Mouse (Mus musculus) large intestine, adult 2 months (tissue): Measurements from ENCODE around the gene Nckap5. TPM values are rescaled to one million over a fixed set of nuclear protein-coding genes. Genes with fewer than 3 reads are reported as not detected.

ENCODE experiments used
- DNase-seq: peaks from one replicate; pipeline ENCODE4 v3.0.0-alpha.2; 2012; ENCODE audit warnings: low read depth, low spot score
- WGBS: fragments of 180-500 bp; shearing (Covaris S2); methylation state at CpG from one replicate; pipeline ENCODE4 v1.1.7; 2018; 5-methylcytosine and 5-hydroxymethylcytosine counted together
- polyA plus RNA-seq: library from polyadenylated mRNA; depleted of rRNA; stranded (reverse); fragments of >200 nt; gene quantifications from 2 replicates; pipeline ENCODE4 v1.2.3, GENCODE M21; 2012

The Nckap5 gene
- polyA plus RNA-seq, 1 experiment = 4.3 TPM

DNA sequence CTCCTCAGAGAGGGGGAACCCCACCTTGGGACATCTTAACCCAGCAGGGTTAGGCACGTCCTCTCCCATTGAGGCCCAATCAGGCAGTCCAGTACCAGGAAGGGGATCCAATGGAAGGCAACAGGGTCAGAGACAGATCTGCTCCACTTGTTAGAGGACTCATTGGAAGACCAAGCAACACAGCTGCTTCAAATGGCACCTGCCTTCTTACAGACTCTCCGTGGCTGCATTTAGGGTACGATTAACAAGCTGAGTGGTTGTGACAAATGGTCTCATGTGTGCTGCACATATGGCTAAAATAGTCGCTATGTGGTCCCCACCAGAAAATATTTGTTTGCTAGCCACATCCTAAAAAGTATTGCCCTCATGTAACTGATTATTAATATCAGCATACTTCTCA is 325.9 kb downstream of the Nckap5 start:
- WGBS = 84% methylated on average over 4 of the region's 4 CpGs
- no peak for DNase-seq

DNA sequence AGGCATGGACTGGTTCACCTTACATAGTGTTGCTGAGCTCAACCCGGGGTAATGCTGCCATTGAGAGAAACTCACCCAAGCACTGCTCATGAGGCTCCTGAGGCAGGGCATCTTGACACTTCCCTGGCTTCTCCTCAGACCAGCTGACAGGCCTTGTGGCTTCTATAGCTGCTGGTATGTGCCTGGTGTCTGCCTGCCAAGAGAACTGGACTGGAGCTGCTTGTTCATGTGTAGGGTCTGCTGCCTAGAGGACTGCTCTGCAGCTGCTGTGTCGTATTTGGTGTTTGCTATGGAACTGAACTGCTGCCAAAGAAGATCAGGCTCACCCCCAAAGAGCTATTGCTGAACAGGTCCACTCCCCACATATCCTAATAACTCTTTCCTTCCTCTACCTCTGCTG is 327.9 kb downstream of the Nckap5 start:
- DNase-seq = no peak
- WGBS = 63% methylated on average over 2 of the region's 2 CpGs

DNA sequence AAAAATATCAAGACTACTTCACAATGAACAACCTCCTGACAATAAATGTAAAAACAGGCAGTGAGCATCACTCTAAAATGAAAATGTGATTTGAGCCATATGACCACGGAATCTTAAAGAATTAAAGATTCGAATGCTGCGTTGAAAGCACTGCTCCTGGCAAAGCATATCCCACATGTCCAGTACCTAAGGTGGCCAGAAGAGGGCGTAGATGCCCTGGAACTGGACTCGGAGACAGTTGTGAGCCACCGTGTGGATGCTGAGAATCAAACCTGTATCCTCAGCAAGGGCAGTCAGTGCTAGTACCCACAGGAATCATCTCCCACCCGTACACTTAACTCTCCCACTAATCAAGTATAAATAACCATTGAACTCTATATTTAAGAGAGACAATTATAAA is 333.9 kb downstream of the Nckap5 start:
- no peak for DNase-seq

DNA sequence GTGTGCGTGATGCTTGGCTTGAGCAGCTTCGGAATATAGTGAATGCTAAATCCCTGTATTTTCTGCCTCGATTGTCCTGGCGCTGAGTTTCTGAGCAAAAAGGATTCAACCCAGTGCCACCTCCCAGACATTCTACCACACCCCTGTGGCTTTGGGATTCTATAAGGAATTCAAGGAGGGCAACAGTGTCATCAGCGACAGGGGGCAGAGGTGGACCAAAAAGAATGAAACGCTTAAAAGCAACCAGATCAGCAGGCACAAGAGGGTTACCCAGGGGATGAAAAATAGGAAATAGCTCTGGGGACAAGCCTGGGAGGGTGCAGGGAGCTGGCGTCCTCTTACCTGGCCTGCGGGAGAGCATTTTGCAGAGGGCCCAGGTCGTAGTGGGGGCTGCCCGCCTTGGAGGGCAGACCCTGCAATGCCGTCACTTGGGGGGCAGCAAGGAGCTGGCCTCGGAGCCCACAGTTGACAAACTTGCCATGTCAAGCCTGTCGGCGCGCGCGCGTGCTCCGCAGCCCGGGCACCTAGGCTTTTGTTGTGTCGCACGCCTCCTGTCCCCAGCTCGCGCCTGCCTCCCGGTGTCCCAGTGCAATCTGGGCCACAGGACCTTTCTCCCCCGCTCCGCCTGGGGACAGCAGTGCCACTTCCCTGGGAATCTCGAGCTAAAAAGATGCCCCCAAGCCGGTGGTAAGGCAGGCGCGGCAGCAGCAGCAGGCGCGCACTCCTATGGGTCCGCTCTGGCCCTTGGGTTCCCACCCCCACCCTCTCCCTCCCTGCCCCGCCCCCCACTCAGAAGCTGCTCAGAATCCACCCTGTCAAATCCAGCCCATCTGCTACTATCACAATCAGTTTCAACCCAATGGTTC is 338.2 kb downstream of the Nckap5 start:
- WGBS = 9% methylated on average over 35 of the region's 35 CpGs
- no peak for DNase-seq

More for the DNA sequence above, 333.9 kb downstream of the Nckap5 start:
- 85% methylated on average over 7 of the region's 7 CpGs for WGBS

DNA sequence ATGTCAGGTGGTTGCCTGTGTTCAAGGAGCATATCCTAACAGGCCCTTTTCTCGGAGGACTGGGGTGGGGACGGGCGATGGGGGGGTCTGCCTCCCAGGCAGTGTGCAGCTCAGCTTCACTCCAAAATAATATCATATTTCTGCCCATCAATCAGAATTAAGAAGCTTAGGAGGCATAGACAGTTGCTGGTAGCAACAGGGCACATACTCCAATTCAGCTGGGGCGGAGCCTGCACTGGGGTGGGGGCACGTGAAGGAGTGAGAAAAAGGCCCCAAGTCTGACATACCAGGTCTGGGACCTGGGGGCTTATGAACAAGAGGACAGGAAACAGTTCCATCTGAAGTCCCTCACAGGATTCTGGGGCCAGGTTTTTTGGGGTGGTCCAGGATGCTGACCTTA is 339.2 kb downstream of the Nckap5 start:
- 80% methylated on average over 5 of the region's 5 CpGs for WGBS
- DNase-seq = no peak

DNA sequence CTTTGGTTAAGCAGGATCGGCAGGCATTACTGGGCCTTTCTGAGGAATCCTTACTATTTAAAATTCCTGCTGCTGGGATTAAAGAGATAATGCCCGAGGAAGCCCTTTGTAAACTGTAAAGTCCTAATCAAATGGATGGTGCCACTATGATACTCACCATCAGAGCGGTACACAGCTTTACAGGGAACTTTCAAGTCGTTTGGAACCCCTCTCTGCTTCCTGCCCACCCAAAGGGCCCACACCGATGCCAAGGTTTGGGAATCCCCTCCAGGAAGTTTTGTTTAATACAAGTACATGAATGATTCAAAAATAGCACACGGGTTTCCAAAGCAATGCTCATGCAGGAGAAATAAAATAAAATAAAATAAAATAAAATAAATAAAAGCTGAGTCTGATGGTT is 340.3 kb downstream of the Nckap5 start:
- DNase-seq = no peak
- WGBS = 48% methylated on average over 6 of the region's 6 CpGs

DNA sequence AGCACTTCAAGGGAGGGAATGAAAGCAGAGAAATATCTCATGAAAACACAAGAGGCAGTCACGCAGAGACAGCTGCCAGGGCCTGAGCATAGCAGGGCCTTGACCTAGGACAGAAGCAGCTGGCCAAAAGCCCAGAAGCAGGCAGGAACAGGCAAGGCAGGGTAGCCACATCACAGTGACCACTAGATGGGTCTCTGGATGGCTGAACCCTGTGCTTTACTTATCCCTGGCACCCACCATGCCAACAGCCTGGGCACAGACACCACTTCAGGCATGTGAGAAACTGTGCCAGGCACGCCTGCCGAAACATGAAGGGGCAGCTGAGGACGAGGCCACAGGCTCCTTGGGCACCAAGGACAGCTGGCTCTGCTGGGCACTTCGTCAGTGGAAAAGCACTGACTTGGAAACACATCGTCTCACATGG is 345.9 kb downstream of the Nckap5 start:
- 73% methylated on average over 6 of the region's 6 CpGs for WGBS
- no peak for DNase-seq

DNA sequence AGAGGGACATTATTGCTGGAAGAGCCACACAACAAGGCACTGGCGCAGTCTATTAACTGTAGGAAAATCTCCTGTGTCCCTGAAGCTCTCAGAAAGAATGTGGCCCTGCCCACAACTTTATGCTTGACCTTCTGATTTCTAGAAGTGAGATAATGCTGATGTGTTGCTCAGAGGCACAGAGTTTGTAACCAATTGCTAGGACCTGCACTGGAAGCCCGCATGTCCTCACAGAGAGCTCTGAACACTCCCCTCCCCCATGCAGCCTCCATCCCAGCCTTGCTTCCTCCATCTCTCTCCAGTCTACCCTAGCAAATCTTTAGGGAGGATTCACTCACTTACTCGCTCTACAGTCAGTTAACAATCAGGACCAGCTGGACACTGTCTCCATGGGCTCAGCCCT is 346.9 kb downstream of the Nckap5 start:
- WGBS = 75% methylated on average over 3 of the region's 3 CpGs
- DNase-seq = no peak

DNA sequence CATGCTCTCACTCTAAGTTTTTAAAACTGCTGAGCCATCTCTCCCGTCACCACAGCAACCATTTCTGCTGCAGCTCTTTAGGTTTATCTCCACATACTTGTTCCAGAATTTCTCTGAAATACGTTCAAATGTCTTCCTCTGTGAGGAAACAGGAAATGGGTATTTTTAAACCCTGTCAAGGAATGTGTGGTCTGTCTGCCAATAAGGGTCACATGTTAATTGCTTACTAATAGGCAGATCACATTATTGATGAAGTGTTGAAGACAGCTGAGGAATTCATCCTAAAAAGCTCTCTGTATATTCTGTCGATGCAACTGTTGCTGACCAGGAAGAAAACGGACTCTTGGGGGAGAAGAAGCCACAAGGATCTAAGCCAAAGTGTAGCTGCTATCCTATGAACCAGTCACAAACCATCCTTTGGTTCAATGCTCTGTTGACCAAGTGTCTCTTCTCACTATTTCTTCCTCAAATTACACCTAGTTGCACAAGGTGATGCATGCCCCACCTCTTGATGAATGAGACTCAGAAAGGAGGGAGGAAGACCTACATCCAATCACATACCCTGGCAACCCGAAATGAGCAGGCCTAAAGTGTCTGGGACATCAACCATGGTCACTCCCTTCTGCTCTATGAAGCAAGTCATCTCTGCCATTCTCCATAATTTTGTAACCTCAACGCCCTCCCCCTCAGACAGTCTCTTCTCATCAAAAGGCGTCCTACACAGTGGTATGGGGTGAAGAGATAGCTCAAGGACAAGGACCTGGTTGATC is 349.0 kb downstream of the Nckap5 start:
- 71% methylated on average over 7 of the region's 7 CpGs for WGBS
- DNase-seq = no peak

DNA sequence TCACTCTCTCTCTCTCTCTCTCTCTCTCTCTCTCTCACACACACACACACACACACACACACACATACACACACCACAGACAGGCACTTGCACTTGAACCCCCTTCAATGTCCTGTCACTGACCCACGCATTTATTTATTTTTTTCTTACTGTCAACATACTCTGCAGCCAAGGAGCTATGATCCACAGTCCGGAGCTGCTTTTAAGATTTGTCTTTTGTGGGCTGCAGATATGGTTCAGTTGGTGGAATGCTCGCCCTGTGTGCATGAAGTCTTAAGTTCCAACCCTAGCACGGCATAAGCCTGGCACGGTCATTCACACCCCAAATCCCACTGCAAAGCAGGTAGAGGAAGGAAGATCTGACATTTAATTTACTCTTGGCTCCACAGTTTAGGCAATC is 357.6 kb downstream of the Nckap5 start:
- 67% methylated on average over 5 of the region's 5 CpGs for WGBS
- DNase-seq = no peak

DNA sequence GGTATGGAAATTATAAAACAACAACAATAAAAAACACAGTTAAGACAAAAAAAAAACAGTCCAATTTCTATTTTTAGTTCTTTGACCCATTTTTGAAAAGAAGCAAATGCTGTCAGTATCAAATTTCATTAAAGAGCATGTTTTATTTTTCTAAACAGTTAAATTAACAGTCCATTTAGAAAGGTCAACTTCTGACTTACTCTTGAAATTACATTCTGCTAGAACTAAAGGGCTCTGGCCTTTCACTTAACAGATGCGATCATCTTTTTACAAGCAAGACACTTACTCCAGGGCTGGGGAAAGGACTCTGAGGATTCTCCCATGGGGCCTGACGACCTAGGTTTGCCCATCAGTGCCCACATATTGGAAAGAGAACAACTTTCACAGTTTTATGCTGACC is 359.2 kb downstream of the Nckap5 start:
- DNase-seq = no peak
- 43% methylated on average over 2 of the region's 2 CpGs for WGBS

DNA sequence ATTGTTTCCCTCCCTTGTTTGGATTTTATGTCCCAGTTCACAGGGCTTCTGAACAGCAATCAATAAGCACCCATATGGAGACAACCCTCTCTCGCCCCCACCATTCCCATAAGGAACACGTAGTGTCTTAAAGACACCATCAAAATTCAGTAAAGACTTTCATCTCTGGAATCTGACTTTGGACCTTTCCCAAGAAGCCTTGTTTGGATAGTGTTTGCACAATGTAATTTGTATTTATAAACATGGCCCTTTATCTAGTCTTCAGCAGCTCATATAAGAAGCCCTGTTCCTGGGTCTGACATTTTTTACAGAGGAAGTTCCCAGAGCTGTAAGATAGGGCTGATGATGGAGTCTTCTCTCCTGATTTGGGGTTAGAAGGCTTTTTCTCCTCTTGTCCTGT is 359.7 kb downstream of the Nckap5 start:
- 49% methylated on average over 2 of the region's 2 CpGs for WGBS
- no peak for DNase-seq

DNA sequence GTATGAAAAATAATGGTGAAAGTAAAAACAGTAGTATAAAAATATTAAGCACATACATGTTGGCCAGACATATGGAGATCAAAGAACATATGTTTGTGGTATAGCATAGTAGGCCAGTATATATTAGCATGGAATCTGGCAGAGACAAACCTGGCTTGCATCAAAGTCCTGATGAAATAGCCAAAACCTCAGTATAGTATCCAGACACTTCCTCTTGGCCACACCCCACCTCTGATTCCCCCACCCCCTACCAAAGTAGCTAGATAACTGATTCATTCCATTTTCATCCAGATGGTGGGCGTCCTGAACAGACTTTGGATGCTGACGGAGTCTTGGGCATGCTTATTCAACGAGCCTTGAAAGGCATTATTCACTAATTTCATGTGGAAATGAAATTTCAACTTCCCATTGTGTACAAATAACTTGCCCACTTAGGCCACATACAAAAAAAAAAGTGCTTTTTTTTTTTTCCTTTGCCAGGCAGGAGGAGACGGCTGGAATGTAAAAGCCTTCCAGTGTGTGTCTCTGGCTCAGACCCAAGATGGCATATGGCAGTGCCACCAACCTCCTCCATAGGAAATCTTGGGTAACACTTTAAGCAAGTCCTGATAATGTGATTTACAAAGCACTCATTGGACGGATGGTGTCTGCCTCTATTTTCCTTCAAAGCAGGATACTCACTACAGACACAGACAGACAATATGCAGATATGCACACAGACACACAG is 360.6 kb downstream of the Nckap5 start:
- no peak for DNase-seq
- WGBS = 72% methylated on average over 5 of the region's 5 CpGs

DNA sequence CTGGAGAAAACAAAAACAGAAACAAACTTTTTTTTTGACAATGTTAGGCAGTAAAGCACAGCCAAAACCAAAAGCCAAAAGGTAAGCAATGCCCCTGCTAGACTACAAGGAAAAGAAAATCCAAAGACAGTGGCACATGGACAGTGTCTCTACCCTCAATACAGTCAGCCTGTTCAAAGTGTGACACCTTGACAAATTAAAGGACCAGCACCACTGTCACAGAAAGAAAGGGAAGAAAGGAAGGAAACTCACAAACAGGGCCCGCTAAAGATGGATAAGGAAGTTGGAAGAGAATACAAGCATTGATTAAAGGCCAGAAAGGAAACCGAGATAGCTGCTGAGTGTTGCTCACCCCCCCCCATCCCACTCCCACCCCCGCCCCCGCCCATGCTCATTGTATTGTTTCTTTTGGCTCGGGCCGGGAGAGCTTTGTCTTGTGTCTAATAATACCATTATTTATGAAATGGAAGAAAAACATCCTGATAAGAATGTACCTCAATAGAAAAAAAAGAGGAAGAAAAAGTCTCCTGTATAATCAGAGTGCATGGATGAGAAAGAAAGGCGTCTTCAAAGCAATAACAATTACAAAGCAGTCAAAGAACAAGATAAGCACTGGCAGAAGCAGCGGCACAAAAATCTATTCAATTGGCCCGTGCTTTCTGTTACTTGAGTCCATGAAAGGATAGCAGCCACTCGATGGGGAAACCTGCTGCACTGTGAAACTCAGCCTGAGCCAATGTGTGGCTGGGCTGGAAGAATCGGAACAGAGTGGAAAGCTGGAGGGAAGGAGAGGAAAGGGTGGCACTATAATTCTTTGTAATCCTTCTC is 368.9 kb downstream of the Nckap5 start:
- DNase-seq = no peak
- WGBS = 45% methylated on average over 11 of the region's 11 CpGs

DNA sequence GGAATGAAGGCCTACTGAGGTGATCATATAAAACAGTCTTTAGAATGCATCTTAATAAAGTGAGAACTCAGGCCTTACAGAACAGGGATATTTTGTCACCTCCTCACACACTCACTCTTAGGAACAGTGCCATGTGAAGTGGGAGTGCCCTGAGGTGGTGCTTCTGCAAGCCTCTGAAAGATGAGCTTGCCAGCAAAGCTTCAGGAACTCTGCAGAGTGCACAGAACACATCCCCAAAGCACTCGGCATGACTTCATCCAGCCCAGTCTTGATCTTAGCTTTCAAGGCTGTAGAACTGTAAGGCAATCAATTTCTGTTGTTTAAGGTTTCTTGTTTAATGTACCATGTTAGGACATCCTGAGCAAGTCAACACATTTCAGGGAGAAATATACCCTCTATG is 372.9 kb downstream of the Nckap5 start:
- WGBS = 74% methylated on average over 1 of the region's 1 CpGs
- no peak for DNase-seq

DNA sequence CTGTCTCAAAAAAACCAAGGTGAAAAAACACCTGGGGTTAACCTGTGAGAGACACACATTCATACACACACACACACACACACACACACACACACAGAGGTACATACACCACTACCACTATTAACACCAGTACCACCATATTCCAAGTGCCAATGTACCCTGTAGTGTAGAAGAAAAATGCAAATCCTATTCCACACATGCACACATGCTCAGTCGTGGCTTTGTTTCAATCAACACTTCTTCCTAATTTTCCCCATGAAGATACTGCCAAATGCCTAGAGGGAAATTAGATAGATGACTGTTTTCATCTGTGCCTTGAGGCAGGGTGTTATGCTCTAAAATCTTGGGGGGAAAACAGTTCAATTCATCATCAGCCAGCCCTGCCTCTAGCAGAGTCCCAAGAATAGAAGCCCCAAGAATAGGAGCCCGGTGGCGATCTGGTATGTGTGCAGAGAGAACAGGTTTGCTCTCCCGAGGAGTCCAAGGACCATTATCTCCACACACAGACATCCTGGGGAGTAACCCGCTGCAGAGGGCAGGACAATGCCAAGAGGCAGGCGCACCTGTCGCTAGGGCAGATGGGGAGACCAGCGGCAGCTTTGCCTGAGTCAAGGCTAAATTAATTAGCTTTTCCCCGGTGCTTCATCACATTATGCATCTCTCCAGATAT is 376.0 kb downstream of the Nckap5 start:
- DNase-seq = no peak
- 62% methylated on average over 9 of the region's 9 CpGs for WGBS

DNA sequence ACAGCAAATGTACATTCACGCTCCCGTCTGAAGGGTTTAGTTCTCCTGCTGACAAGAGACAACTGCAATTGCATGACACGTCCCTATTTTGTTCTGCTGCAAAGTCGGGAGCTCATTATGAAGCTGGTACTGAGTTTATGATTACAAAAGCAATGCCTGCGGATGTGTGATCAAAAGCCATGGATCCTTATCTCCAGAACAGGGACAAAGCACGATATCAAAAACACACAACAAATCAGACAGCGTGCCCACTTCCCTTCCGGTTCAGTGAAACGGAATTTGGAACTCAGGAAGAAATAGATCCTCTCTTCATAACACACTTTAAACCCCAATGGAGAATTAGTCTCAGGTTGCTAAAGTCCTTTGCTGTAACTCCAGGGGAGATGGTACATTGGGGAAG is 379.1 kb downstream of the Nckap5 start:
- WGBS = 84% methylated on average over 9 of the region's 9 CpGs

DNA sequence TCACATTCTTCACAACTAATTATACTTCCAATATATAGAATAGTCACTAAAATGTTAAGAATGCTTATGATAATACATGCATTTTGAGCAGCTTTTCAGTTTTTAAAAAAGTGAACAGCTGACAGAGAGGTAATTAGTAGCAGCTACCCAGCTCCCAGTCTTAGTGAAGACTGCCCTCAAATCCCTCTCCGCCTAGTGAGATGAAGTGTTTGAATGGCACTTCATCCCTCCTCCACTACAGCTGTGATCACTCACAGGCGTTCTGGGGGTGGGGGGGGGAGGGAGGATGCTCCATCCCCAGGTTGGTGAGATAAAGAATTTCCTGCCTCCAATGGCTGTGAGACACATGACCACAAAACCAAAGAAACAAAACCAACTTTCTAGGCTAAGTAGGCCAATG is 381.2 kb downstream of the Nckap5 start:
- DNase-seq = no peak
- 59% methylated on average over 2 of the region's 2 CpGs for WGBS

More for the DNA sequence above, 379.1 kb downstream of the Nckap5 start:
- DNase-seq = no peak

DNA sequence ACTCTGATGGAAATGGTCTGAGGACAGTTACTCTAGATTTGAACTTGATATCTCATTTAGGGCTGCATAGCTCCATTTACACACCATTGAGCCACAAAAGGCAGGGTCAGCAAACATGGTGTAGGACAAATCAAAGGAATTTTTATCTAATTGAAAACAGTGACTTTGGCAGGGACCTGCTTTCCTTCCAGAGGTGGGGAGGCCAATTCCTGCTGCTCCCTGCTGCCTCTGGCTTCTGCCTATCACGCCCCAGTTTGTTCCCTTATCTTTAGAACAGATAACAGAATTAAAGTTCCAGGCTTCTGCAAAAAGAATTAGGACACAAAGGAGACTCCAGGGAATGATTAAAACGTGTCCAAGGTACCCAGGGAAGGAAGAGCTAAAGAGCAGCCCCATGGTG is 386.7 kb downstream of the Nckap5 start:
- no peak for DNase-seq
- 33% methylated on average over 2 of the region's 2 CpGs for WGBS
